Mouse (Mus musculus) erythroblast, embryonic 14.5 days (primary cell): ENCODE measurements around the gene Pdxdc1. TPM values are rescaled to one million over a fixed set of nuclear protein-coding genes. Genes with fewer than 3 reads are reported as not detected.
A peak's percentile ranks its signal among the peaks of the same experiment; 100 is the strongest.
"Not testable (repeated sequence)": the region's sequence is repeated elsewhere in the genome, so short reads cannot be mapped to it uniquely, and the experiment has no call there.

ENCODE experiments used
- H3K27me3 ChIP-seq: 2 replicates; pipeline ENCODE4 v1.6.1; 2012; ENCODE audit warnings: inconsistent platforms; ENCODE audit not compliant: control insufficient read depth
- H3K36me3 ChIP-seq: 2 replicates; pipeline ENCODE4 v1.6.1; 2012; ENCODE audit warnings: mild to moderate bottlenecking, inconsistent platforms; ENCODE audit not compliant: control insufficient read depth
- H3K4me1 ChIP-seq: 2 replicates; pipeline ENCODE4 v1.6.1; 2012; ENCODE audit warnings: inconsistent platforms; ENCODE audit not compliant: control insufficient read depth
- H3K4me3 ChIP-seq: replicated peaks from 2 replicates; pipeline ENCODE3; 2012; ENCODE audit warnings: moderate library complexity, mild to moderate bottlenecking, inconsistent platforms
- H3K9me3 ChIP-seq: 2 replicates; pipeline ENCODE4 v1.6.1; 2012; ENCODE audit warnings: low read length, inconsistent platforms, mixed read lengths; ENCODE audit not compliant: control insufficient read depth
- GATA1 ChIP-seq: IDR thresholded peaks from 2 replicates; pipeline ENCODE4 v1.6.1; 2012; ENCODE audit warnings: low read length, inconsistent platforms, mixed read lengths
- TAL1 ChIP-seq: IDR thresholded peaks from 3 replicates; pipeline ENCODE4 v1.6.1; 2012; ENCODE audit warnings: low read length, inconsistent platforms, mixed read lengths
- polyA plus RNA-seq: library from polyadenylated mRNA; stranded (reverse); fragments of >175 nt; gene quantifications from 2 replicates; pipeline ENCODE4 v1.2.3, GENCODE M21; 2012

Pdxdc1 gene
- 0.52 and 0.77 TPM in 2 replicates for polyA plus RNA-seq

- TF ChIP-seq GATA1 (no peak), TAL1 (no peak)
- no peaks in the 10 kb centered on the region for H3K27me3 ChIP-seq
Measured at GRCm38 (mm10) chr16:13902888-13903483, at the start of gene Pdxdc1, which contains the start of gene Mpv17l. Pdxdc1 (minus strand) TSS chr16:13903131. Mpv17l (plus strand) TSS chr16:13903161.

GRCm38 (mm10) chr16:13951245-13951644 lies 48.3 kb upstream of the Pdxdc1 start:
- Histone ChIP-seq H3K4me3 (no peak overlapping the region), H3K9me3 (0 out of 2 replicates have a peak, but pooled peaks cover 2% of the 10 kb centered on the region), H3K36me3 (no peaks in the 10 kb centered on the region), H3K4me1 (no peaks in the 10 kb centered on the region), H3K27me3 (no peaks in the 10 kb centered on the region)
- TF ChIP-seq GATA1 (no peak), TAL1 (no peak)

More at GRCm38 (mm10) chr16:13902888-13903483, at the start of gene Pdxdc1, which contains the start of gene Mpv17l:
- H3K36me3 ChIP-seq, result no peaks in the 10 kb centered on the region; the same call in 1 of the 2 replicates
- peaks cover 33% of the 10 kb centered on the region for H3K4me1 ChIP-seq
- no peaks in the 10 kb centered on the region for H3K9me3 ChIP-seq
- peak within 1 kb of the TSS; percentile 95 for H3K4me3 ChIP-seq

GRCm38 (mm10) chr16:13946306-13946705 lies 43.4 kb upstream of the Pdxdc1 start:
- no peaks in the 10 kb centered on the region for H3K4me1 ChIP-seq
- H3K9me3 ChIP-seq, result 0 out of 2 replicates have a peak, but pooled peaks cover 2% of the 10 kb centered on the region
- H3K4me3 ChIP-seq, result no peak overlapping the region
- H3K36me3 ChIP-seq, result no peaks in the 10 kb centered on the region
- H3K27me3 ChIP-seq, result peaks cover 11% of the 10 kb centered on the region
- TF ChIP-seq TAL1 (no peak), GATA1 (no peak)

GRCm38 (mm10) chr16:13945153-13945552 lies 42.2 kb upstream of the Pdxdc1 start:
- H3K27me3 ChIP-seq, result peaks cover 23% of the 10 kb centered on the region
- no peaks in the 10 kb centered on the region for H3K36me3 ChIP-seq
- H3K9me3 ChIP-seq, result 0 out of 2 replicates have a peak, but pooled peaks cover 2% of the 10 kb centered on the region
- H3K4me3 ChIP-seq, result no peak overlapping the region
- H3K4me1 ChIP-seq, result no peaks in the 10 kb centered on the region
- TF ChIP-seq GATA1 (no peak), TAL1 (no peak)

GRCm38 (mm10) chr16:13944752-13945151 lies 41.8 kb upstream of the Pdxdc1 start:
- TF ChIP-seq GATA1, result no peak
- TF ChIP-seq TAL1, result no peak
- Histone ChIP-seq H3K4me3 (no peak overlapping the region), H3K4me1 (no peaks in the 10 kb centered on the region), H3K36me3 (no peaks in the 10 kb centered on the region), H3K9me3 (0 out of 2 replicates have a peak, but pooled peaks cover 2% of the 10 kb centered on the region), H3K27me3 (peaks cover 25% of the 10 kb centered on the region)

- Histone ChIP-seq H3K4me1 (no peaks in the 10 kb centered on the region), H3K9me3 (0 out of 2 replicates have a peak, but pooled peaks cover 2% of the 10 kb centered on the region), H3K36me3 (no peaks in the 10 kb centered on the region), H3K4me3 (no peak overlapping the region), H3K27me3 (peaks cover 31% of the 10 kb centered on the region)
- no peak for TF ChIP-seq TAL1
- TF ChIP-seq GATA1, result no peak
Measured at GRCm38 (mm10) chr16:13944178-13944577, 41.2 kb upstream of the Pdxdc1 start.

GRCm38 (mm10) chr16:13940847-13941395 lies 38.0 kb upstream of the Pdxdc1 start:
- H3K9me3 ChIP-seq, result no peaks in the 10 kb centered on the region
- no peaks in the 10 kb centered on the region for H3K4me1 ChIP-seq
- peaks cover 34% of the 10 kb centered on the region for H3K27me3 ChIP-seq
- peak overlapping the region; percentile 45 for H3K4me3 ChIP-seq
- no peak for TF ChIP-seq TAL1
- no peak for TF ChIP-seq GATA1
- H3K36me3 ChIP-seq, result no peaks in the 10 kb centered on the region

- TF ChIP-seq GATA1 (no peak), TAL1 (no peak)
- H3K4me3 ChIP-seq, result peak overlapping the region; percentile 45
- peaks cover 34% of the 10 kb centered on the region for H3K27me3 ChIP-seq
- no peaks in the 10 kb centered on the region for H3K36me3 ChIP-seq
- no peaks in the 10 kb centered on the region for H3K4me1 ChIP-seq
- H3K9me3 ChIP-seq, result no peaks in the 10 kb centered on the region
Measured at GRCm38 (mm10) chr16:13940139-13940846, 37.4 kb upstream of the Pdxdc1 start.

GRCm38 (mm10) chr16:13927456-13928075 lies 24.6 kb upstream of the Pdxdc1 start:
- Histone ChIP-seq H3K4me1 (no peaks in the 10 kb centered on the region), H3K27me3 (no peaks in the 10 kb centered on the region), H3K36me3 (no peaks in the 10 kb centered on the region), H3K4me3 (no peak overlapping the region), H3K9me3 (no peaks in the 10 kb centered on the region; the same call in 1 of the 2 replicates)
- no peak for TF ChIP-seq GATA1

- H3K27me3 ChIP-seq, H3K9me3 ChIP-seq, H3K4me3 ChIP-seq, H3K36me3 ChIP-seq, H3K4me1 ChIP-seq: not testable (repeated sequence)
Measured at GRCm38 (mm10) chr16:13922966-13923365, 20.0 kb upstream of the Pdxdc1 start.

- not testable (repeated sequence) for H3K27me3 ChIP-seq, H3K9me3 ChIP-seq, H3K4me1 ChIP-seq, H3K4me3 ChIP-seq, H3K36me3 ChIP-seq
Measured at GRCm38 (mm10) chr16:13922499-13922898, 19.6 kb upstream of the Pdxdc1 start.
